Mouse (Mus musculus) bone marrow, adult 2 months (tissue): Measurements from ENCODE around the gene Ube4a.

Experiments
- CTCF ChIP-seq: fragments of 200-500 bp; IDR thresholded peaks from 2 replicates; pipeline ENCODE4 v1.5.1; 2011; ENCODE audit warnings: low read length, control low read depth; ENCODE audit not compliant: control insufficient read depth, insufficient read depth
- POLR2A ChIP-seq: fragments of 200-500 bp; IDR thresholded peaks from 2 replicates; pipeline ENCODE4 v1.6.1; 2011; ENCODE audit warnings: low read depth, mild to moderate bottlenecking, control low read depth, low read length, borderline replicate concordance; ENCODE audit not compliant: control insufficient read depth

DNA sequence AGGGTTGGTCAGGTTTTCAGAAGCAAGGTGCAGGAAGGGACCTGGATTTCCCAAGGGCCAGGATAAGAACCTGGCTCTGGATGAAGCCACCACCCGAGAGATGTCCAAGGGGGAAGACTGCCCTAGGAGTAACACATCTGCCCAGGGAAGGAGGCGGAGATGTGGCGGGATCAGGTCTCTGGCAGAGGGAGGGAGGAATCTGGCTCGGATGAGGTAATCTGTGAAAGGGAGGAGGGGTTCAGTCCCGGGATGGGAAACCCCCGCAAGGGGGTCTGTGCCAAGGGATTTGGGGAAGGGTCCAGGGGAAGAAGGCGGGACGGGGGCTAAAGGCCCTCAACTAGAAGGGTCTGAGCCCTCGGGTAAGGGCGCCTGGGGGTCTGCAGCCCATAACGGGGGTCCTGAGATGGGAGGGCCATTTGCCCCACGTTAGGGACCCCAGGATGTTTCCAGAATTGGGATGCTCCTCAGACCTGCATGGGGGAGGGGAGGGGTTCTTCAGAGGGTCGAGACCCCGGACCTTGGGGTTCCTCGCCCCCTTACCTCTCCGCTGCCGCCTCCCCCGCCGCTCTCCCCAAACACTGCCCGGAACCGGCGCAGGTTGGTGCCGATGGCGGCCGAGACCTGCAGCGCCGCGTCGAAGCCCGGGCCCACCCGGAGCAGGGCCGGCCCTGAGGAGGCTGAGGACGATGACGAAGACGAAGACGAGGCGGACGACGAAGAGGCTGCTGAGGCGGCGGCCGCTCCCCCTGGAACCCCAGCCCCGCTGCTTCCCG is 84.9 kb downstream of the Ube4a start:
- TF ChIP-seq POLR2A (no peak), CTCF (no peak)
